Mouse (Mus musculus) CH12.LX (cell line): ENCODE results near the gene Tmem218. TPM values are rescaled to one million over a fixed set of nuclear protein-coding genes. Genes with fewer than 3 reads are reported as not detected.

ENCODE experiments used
- DNase-seq: peaks from one replicate; pipeline ENCODE4 v3.0.0-alpha.2; 2013; ENCODE audit errors: extremely low read depth
- H3K27ac ChIP-seq: 2 replicates; pipeline ENCODE4 v1.5.1; 2012; ENCODE audit warnings: low read depth, mild to moderate bottlenecking, control low read depth, moderate library complexity; ENCODE audit not compliant: insufficient read depth
- H3K27me3 ChIP-seq: replicated peaks from 2 replicates; pipeline ENCODE3; 2012; ENCODE audit warnings: inconsistent platforms
- H3K36me3 ChIP-seq, 2 experiments: replicated peaks in 1 of 2; 2 replicates each; pipeline versions ENCODE3 to v1.6.1; 2012; ENCODE audit warnings: inconsistent platforms in 1 of 2, low read length in 1 of 2, mild to moderate bottlenecking in 1 of 2, mixed read lengths in 1 of 2, moderate library complexity in 1 of 2; ENCODE audit not compliant: control insufficient read depth in 1 of 2, insufficient read depth in 1 of 2
- H3K4me1 ChIP-seq, 2 experiments: 2 replicates each; pipeline ENCODE4 v1.6.1; 2012; ENCODE audit warnings: inconsistent platforms in 1 of 2, moderate library complexity in 1 of 2; ENCODE audit not compliant: insufficient read depth in 2 of 2, control insufficient read depth in 1 of 2
- H3K4me2 ChIP-seq: 2 replicates; pipeline ENCODE4 v1.6.1; 2012; ENCODE audit warnings: low read depth, mild to moderate bottlenecking, control low read depth; ENCODE audit not compliant: poor library complexity, insufficient read depth, severe bottlenecking
- H3K4me3 ChIP-seq, 3 experiments: fragments of 150-350 bp in 1 of 3; sonication (generic) in 1 of 3; replicated peaks in 1 of 3; 2 replicates each; pipeline versions ENCODE3 to v1.5.1; 2011 to 2012; ENCODE audit warnings: low read depth in 2 of 3, low read length in 2 of 3, mild to moderate bottlenecking in 2 of 3, moderate library complexity in 2 of 3, control low read depth in 1 of 3, improper control_type of control experiment in 1 of 3, inconsistent platforms in 1 of 3, mixed read lengths in 1 of 3; ENCODE audit not compliant: poor library complexity in 1 of 3
- H3K79me2 ChIP-seq: replicated peaks from 2 replicates; pipeline ENCODE4 v1.6.1; 2012; ENCODE audit warnings: mild to moderate bottlenecking, moderate library complexity; ENCODE audit not compliant: control insufficient read depth, poor library complexity, insufficient read depth, severe bottlenecking; ENCODE audit errors: extremely low read depth
- H3K9ac ChIP-seq: 2 replicates; pipeline ENCODE4 v1.6.1; 2012; ENCODE audit warnings: low read depth, mild to moderate bottlenecking, control low read depth, moderate library complexity; ENCODE audit not compliant: insufficient read depth
- H3K9me3 ChIP-seq: replicated peaks from 2 replicates; pipeline ENCODE3; 2012; ENCODE audit warnings: low read length, inconsistent platforms, mixed read lengths
- BHLHE40 ChIP-seq: IDR thresholded peaks from 2 replicates; pipeline ENCODE4 v1.6.1; 2011; ENCODE audit warnings: mild to moderate bottlenecking, low read depth, low read length, improper control_type of control experiment
- CHD1 ChIP-seq: IDR thresholded peaks from 2 replicates; pipeline ENCODE4 v1.6.1; 2012; ENCODE audit warnings: low read depth, low read length, improper control_type of control experiment, inconsistent platforms
- CHD2 ChIP-seq: IDR thresholded peaks from 2 replicates; pipeline ENCODE4 v1.6.1; 2011; ENCODE audit warnings: low read length, improper control_type of control experiment
- CTCF ChIP-seq, 2 experiments: IDR thresholded peaks in 1 of 2; conservative IDR thresholded peaks in 1 of 2; 2 replicates each; pipeline ENCODE4 v1.5.1; 2011 to 2012; ENCODE audit warnings: low read depth in 2 of 2, low read length in 2 of 2, improper control_type of control experiment in 1 of 2, inconsistent platforms in 1 of 2, mild to moderate bottlenecking in 1 of 2, moderate library complexity in 1 of 2
- ELF1 ChIP-seq: IDR thresholded peaks from 2 replicates; pipeline ENCODE4 v1.6.1; 2014; ENCODE audit warnings: low read depth, mild to moderate bottlenecking, inconsistent platforms, low read length, improper control_type of control experiment
- EP300 ChIP-seq: IDR thresholded peaks from 2 replicates; pipeline ENCODE4 v1.6.1; 2011; ENCODE audit warnings: low read length, improper control_type of control experiment
- ETS1 ChIP-seq: conservative IDR thresholded peaks from 2 replicates; pipeline ENCODE4 v1.6.1; 2012; ENCODE audit warnings: low read depth, mild to moderate bottlenecking, inconsistent platforms, low read length, improper control_type of control experiment, moderate library complexity
- GABPA ChIP-seq: IDR thresholded peaks from 2 replicates; pipeline ENCODE4 v1.6.1; 2012; ENCODE audit warnings: low read depth, low read length, improper control_type of control experiment, inconsistent platforms; ENCODE audit not compliant: insufficient replicate concordance
- HCFC1 ChIP-seq: IDR thresholded peaks from 2 replicates; pipeline ENCODE4 v1.6.1; 2012; ENCODE audit warnings: low read depth, mild to moderate bottlenecking, inconsistent platforms, low read length, improper control_type of control experiment
- IRF4 ChIP-seq: IDR thresholded peaks from 2 replicates; pipeline ENCODE4 v1.6.1; 2014; ENCODE audit warnings: low read depth, mild to moderate bottlenecking, inconsistent platforms, low read length, improper control_type of control experiment
- JUN ChIP-seq: IDR thresholded peaks from 2 replicates; pipeline ENCODE4 v1.6.1; 2011; ENCODE audit warnings: low read depth, mild to moderate bottlenecking, low read length, improper control_type of control experiment, moderate library complexity; ENCODE audit not compliant: insufficient read depth
- KAT2A ChIP-seq: IDR thresholded peaks from 2 replicates; pipeline ENCODE4 v1.6.1; 2012; ENCODE audit warnings: low read length, improper control_type of control experiment, inconsistent platforms; ENCODE audit not compliant: insufficient replicate concordance
- MAFK ChIP-seq: IDR thresholded peaks from 2 replicates; pipeline ENCODE4 v1.6.1; 2011; ENCODE audit warnings: low read length, improper control_type of control experiment; ENCODE audit not compliant: insufficient replicate concordance
- MAZ ChIP-seq: IDR thresholded peaks from 2 replicates; pipeline ENCODE4 v1.6.1; 2012; ENCODE audit warnings: low read depth, mild to moderate bottlenecking, inconsistent platforms, low read length, improper control_type of control experiment, moderate library complexity
- MEF2A ChIP-seq: IDR thresholded peaks from 2 replicates; pipeline ENCODE4 v1.6.1; 2014; ENCODE audit warnings: low read depth, mild to moderate bottlenecking, inconsistent platforms, low read length, improper control_type of control experiment, borderline replicate concordance
- MXI1 ChIP-seq: IDR thresholded peaks from 2 replicates; pipeline ENCODE4 v1.6.1; 2011; ENCODE audit warnings: mild to moderate bottlenecking, low read depth, low read length, improper control_type of control experiment
- NELFE ChIP-seq: IDR thresholded peaks from 2 replicates; pipeline ENCODE4 v1.6.1; 2011; ENCODE audit warnings: low read depth, low read length, improper control_type of control experiment
- NRF1 ChIP-seq: IDR thresholded peaks from 2 replicates; pipeline ENCODE4 v1.6.1; 2014; ENCODE audit warnings: low read depth, mild to moderate bottlenecking, inconsistent platforms, low read length, improper control_type of control experiment, moderate library complexity
- PAX5 ChIP-seq: IDR thresholded peaks from 2 replicates; pipeline ENCODE4 v1.6.1; 2012; ENCODE audit warnings: low read length, inconsistent platforms, mixed read lengths
- POLR2A ChIP-seq: IDR thresholded peaks from 2 replicates; pipeline ENCODE4 v1.6.1; 2011; ENCODE audit warnings: low read depth, mild to moderate bottlenecking, improper control_type of control experiment, low read length
- POLR2AphosphoS2 ChIP-seq: IDR thresholded peaks from 2 replicates; pipeline ENCODE4 v1.6.1; 2011; ENCODE audit warnings: low read depth, low read length, improper control_type of control experiment
- RAD21 ChIP-seq: IDR thresholded peaks from 2 replicates; pipeline ENCODE4 v1.6.1; 2011; ENCODE audit warnings: low read depth, mild to moderate bottlenecking, low read length, improper control_type of control experiment, moderate library complexity
- RCOR1 ChIP-seq: conservative IDR thresholded peaks from 2 replicates; pipeline ENCODE4 v1.6.1; 2012; ENCODE audit warnings: low read depth, mild to moderate bottlenecking, inconsistent platforms, low read length, improper control_type of control experiment
- SIN3A ChIP-seq: IDR thresholded peaks from 2 replicates; pipeline ENCODE4 v1.6.1; 2012; ENCODE audit warnings: low read length, improper control_type of control experiment, inconsistent platforms
- SMC3 ChIP-seq: IDR thresholded peaks from 2 replicates; pipeline ENCODE4 v1.6.1; 2011; ENCODE audit warnings: low read depth, low read length, improper control_type of control experiment
- TCF12 ChIP-seq: IDR thresholded peaks from 2 replicates; pipeline ENCODE4 v1.6.1; 2014; ENCODE audit warnings: low read depth, mild to moderate bottlenecking, inconsistent platforms, low read length, improper control_type of control experiment
- UBTF ChIP-seq: IDR thresholded peaks from 2 replicates; pipeline ENCODE4 v1.6.1; 2012; ENCODE audit warnings: low read depth, mild to moderate bottlenecking, inconsistent platforms, low read length, improper control_type of control experiment, moderate library complexity
- USF1 ChIP-seq: IDR thresholded peaks from 2 replicates; pipeline ENCODE4 v1.6.1; 2014; ENCODE audit warnings: low read depth, mild to moderate bottlenecking, inconsistent platforms, low read length, improper control_type of control experiment
- USF2 ChIP-seq: conservative IDR thresholded peaks from 2 replicates; pipeline ENCODE4 v1.6.1; 2011; ENCODE audit warnings: low read depth, low read length, improper control_type of control experiment
- ZC3H11A ChIP-seq: IDR thresholded peaks from 2 replicates; pipeline ENCODE4 v1.6.1; 2012; ENCODE audit warnings: low read depth, mild to moderate bottlenecking, inconsistent platforms, low read length, improper control_type of control experiment
- ZNF384 ChIP-seq: IDR thresholded peaks from 2 replicates; pipeline ENCODE4 v1.6.1; 2012; ENCODE audit warnings: low read depth, low read length, improper control_type of control experiment, inconsistent platforms
- dilution Hi-C: fragments of 300-500 bp; cut with MboI; formaldehyde crosslinking; loops from 2 replicates; pipeline ENCODE4 v1.14.3; 2020; ENCODE audit warnings: low sequenced_read_pairs; ENCODE audit not compliant: extremely low pct_unique_long_range_greater_than_20kb, extremely low pct_ligation_motif_present
- in situ Hi-C: fragments of 300-500 bp; cut with MboI; formaldehyde crosslinking; loops from 3 replicates; pipeline ENCODE4 v1.14.3; 2019; ENCODE audit warnings: low sequenced_read_pairs, low pct_ligation_motif_present, low pct_unique_long_range_greater_than_20kb, mixed read lengths
- polyA plus RNA-seq: library from polyadenylated mRNA; unstranded; fragments of >175 nt; gene quantifications from 2 replicates; pipeline ENCODE4 v1.2.1, GENCODE M21; 2012; ENCODE audit warnings: low read depth; ENCODE audit not compliant: insufficient read length
- total RNA-seq, 2 experiments: library from RNA; depleted of rRNA; stranded (reverse); fragments of 300-350 nt in 1 of 2; fragments of >200 nt in 1 of 2; gene quantifications; 2 replicates each; pipeline ENCODE4 v1.2.3; 2012 to 2014

Tmem218 gene
- total and polyA plus RNA-seq, 3 experiments: 2.7 to 3.1 (median 3.0) TPM

DNA sequence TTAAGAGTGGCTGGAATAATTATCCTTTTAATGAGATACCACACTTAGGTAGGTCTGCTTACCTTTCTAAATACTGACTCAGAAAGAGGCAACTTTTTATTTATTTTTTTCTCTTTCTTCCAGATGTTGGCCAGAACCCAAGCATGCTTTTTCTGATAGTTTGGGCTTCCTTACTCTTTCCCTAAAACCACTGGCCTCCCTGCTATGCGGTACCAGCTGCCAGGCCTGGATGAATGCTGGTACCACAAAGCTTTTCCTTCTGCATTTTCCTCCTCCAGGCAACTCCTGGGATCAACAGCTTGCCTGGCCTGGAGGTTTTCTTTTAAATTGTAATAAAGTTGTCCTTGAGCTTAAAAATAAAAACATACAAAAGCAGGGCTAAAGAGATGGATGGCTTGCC is 17.6 kb downstream of the Tmem218 start:
- H3K9ac ChIP-seq: no peak overlapping the region
- dilution Hi-C loops: no loop called here
- H3K4me3 ChIP-seq: no peak overlapping the region
- H3K27me3 ChIP-seq: no peaks in the 10 kb centered on the region
- H3K9me3 ChIP-seq: no peaks in the 10 kb centered on the region
- TF ChIP-seq BHLHE40: no peak
- TF ChIP-seq ELF1: no peak
- TF ChIP-seq CHD2: no peak
- no peak for TF ChIP-seq IRF4
- TF ChIP-seq CHD1: no peak
- TF ChIP-seq RCOR1: no peak
- TF ChIP-seq SIN3A: no peak
- no peak for TF ChIP-seq USF1
- no peak for TF ChIP-seq PAX5
- no peak for TF ChIP-seq USF2
- TF ChIP-seq ZNF384: no peak
- no peak for TF ChIP-seq KAT2A
- in situ Hi-C loops: loop anchor here (5.0 kb wide), 1 partner anchor 48 kb away; no protein-coding TSS in a partner anchor
- no peak overlapping the region for H3K27ac ChIP-seq
- peaks cover 0 to 11% of the 10 kb centered on the region in 2 experiments; a peak in 2 of 4 replicates for H3K4me1 ChIP-seq
- H3K36me3 ChIP-seq: peaks cover 8 to 36% of the 10 kb centered on the region in 2 experiments
- H3K79me2 ChIP-seq: no peaks in the 10 kb centered on the region
- no peak overlapping the region for H3K4me2 ChIP-seq
- DNase-seq: no peak

DNA sequence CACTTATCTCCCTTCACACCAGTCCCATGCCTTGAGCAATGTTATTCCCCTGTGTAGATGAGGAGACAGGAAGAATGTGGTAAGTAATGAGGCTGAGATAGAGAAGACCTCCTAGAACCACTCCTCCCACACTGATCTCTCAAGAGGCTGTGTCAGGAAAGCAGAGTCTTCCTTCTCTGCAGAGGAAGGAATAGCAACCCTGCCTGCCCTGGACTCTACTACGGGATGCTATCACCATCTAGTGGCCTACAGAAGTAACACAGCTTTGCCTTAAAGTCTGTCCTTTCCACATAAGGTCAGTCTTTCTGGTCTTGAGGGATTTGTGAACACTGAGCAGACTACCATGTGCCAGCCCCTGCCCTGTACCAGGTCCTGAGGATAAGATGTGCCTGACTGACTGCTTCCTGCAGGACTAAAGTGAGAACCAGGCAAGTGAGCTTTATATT is 21.9 kb downstream of the Tmem218 start:
- no peak overlapping the region for H3K27ac ChIP-seq
- H3K36me3 ChIP-seq: peaks cover 25 to 73% of the 10 kb centered on the region in 2 experiments
- H3K9ac ChIP-seq: no peak overlapping the region
- dilution Hi-C loops (no loop called here), in situ Hi-C loops (loop anchor here (5.0 kb wide), 1 partner anchor 53 kb away; no protein-coding TSS in a partner anchor)
- no peaks in the 10 kb centered on the region for H3K27me3 ChIP-seq
- no peak for TF ChIP-seq NELFE
- TF ChIP-seq CHD1: no peak
- no peak for TF ChIP-seq BHLHE40
- TF ChIP-seq GABPA: no peak
- TF ChIP-seq PAX5: no peak
- TF ChIP-seq EP300: no peak
- no peak for TF ChIP-seq MXI1
- no peak for TF ChIP-seq POLR2AphosphoS2
- TF ChIP-seq MEF2A: no peak
- no peak for TF ChIP-seq SIN3A
- peak; percentile 35; the same call in 1 of the 2 replicates for TF ChIP-seq ZC3H11A
- peak; percentile 87 for TF ChIP-seq SMC3
- no peak for TF ChIP-seq IRF4
- TF ChIP-seq NRF1: no peak
- TF ChIP-seq CHD2: no peak
- no peak for TF ChIP-seq ETS1
- no peak for TF ChIP-seq TCF12
- TF ChIP-seq UBTF: no peak
- no peak for TF ChIP-seq JUN
- TF ChIP-seq POLR2A: no peak
- peak; percentile 98 for TF ChIP-seq RAD21
- TF ChIP-seq MAZ: no peak
- TF ChIP-seq ZNF384: peak; percentile 30; the same call in 1 of the 2 replicates
- TF ChIP-seq CTCF (conservative IDR thresholded peaks at IDR 0.05 in 1 of 2, IDR thresholded peaks at IDR 0.05 in 1 of 2; ENCODE audit: low read depth in 2 of 2, low read length in 2 of 2): peak; percentile 94 to 95
- TF ChIP-seq HCFC1: no peak
- no peak for TF ChIP-seq MAFK
- no peak for TF ChIP-seq USF2
- TF ChIP-seq, all 38 proteins: peak for 5
- Histone ChIP-seq H3K79me2 (no peaks in the 10 kb centered on the region), H3K9me3 (no peaks in the 10 kb centered on the region), H3K4me3 (no peak overlapping the region), H3K4me2 (no peak overlapping the region), H3K4me1 (peaks cover 0 to 17% of the 10 kb centered on the region in 2 experiments; a peak in 2 of 4 replicates)
- peak; percentile 60 for DNase-seq
